Mouse (Mus musculus): Measurements from ENCODE around the gene Art5.
A peak's percentile ranks its signal among the peaks of the same experiment; 100 is the strongest.
"Not testable (repeated sequence)": the region's sequence is repeated elsewhere in the genome, so short reads cannot be mapped to it uniquely, and the experiment has no call there.

The Art5 gene

GRCm38 (mm10) chr7:102081784-102082183 lies 27.5 kb downstream of the Art5 start:
- no peak for ATAC-seq (ENCODE audit: low TSS enrichment)

GRCm38 (mm10) chr7:102080311-102080710 lies 29.0 kb downstream of the Art5 start:
- no peak for ATAC-seq (ENCODE audit: low TSS enrichment)

- ATAC-seq (ENCODE audit: low TSS enrichment): no peak
Measured at GRCm38 (mm10) chr7:102078517-102078916, 30.8 kb downstream of the Art5 start.

GRCm38 (mm10) chr7:102076714-102077296 lies 32.5 kb downstream of the Art5 start:
- ATAC-seq (ENCODE audit: low TSS enrichment): no peak

GRCm38 (mm10) chr7:102066363-102066762 lies 42.9 kb downstream of the Art5 start:
- no peak for ATAC-seq (ENCODE audit: low TSS enrichment)

- ATAC-seq (ENCODE audit: low TSS enrichment): peak; percentile 99
Measured at GRCm38 (mm10) chr7:102065046-102065891, 44.0 kb downstream of the Art5 start, which contains the start of the genes Rnf121, Xndc1 and Xntrpc. TSS of gene Rnf121 (minus strand) at chr7:102065469. TSS of gene Xndc1 (plus strand) at chr7:102065511. TSS of gene Xntrpc (plus strand) at chr7:102065713.

GRCm38 (mm10) chr7:102064655-102065045 lies 44.6 kb downstream of the Art5 start:
- ATAC-seq (ENCODE audit: low TSS enrichment): peak; percentile 35

GRCm38 (mm10) chr7:102063891-102064290 lies 45.4 kb downstream of the Art5 start:
- no peak for ATAC-seq (ENCODE audit: low TSS enrichment)

- ATAC-seq (ENCODE audit: low TSS enrichment): no peak
Measured at GRCm38 (mm10) chr7:102062203-102062602, 47.1 kb downstream of the Art5 start.

- no peak for ATAC-seq (ENCODE audit: low TSS enrichment)
Measured at GRCm38 (mm10) chr7:102061353-102061752, 47.9 kb downstream of the Art5 start.

- not testable (repeated sequence) for ATAC-seq (ENCODE audit: low TSS enrichment)
Measured at GRCm38 (mm10) chr7:102048524-102048923, 60.8 kb downstream of the Art5 start.
